Mouse (Mus musculus): ENCODE data around the gene Trim44.

DNA sequence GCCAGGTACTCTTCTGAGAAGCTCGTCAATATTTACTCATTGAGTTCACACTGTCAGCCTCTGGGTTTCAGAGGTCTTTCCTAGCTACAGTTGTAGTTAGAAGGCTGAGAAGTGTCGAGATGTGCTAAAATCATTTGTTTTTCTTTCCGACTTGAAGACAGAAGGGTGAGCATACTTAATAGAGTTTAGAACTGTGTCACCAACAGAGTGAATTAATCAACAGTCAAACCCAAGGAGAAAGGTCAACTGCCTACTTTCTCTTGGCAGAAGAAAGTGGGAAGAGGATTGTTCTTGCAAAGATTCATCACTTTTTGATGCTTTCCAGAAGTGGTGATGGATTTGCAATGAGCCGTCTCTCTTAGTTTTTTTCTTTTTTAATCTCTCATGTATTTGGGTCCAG is 39.2 kb upstream of the Trim44 start:
- no peak for TF ChIP-seq GATA1 (IDR thresholded peaks at IDR 0.05; ENCODE audit: low read length)
- TF ChIP-seq TAL1 (IDR thresholded peaks at IDR 0.05; ENCODE audit: low read length), result no peak

Measured in erythroblast, embryonic 14.5 days (primary cell).